Mouse (Mus musculus) CD4-positive, CD25-positive, alpha-beta regulatory T cell, adult 9 weeks (primary cell): ENCODE measurements around the gene Msl3. TPM values are rescaled to one million over a fixed set of nuclear protein-coding genes. Genes with fewer than 3 reads are reported as not detected.

Experiments
- polyA plus RNA-seq: library from polyadenylated mRNA; unstranded; fragments of 100-300 nt; shearing (Covaris generic); gene quantifications from one replicate; pipeline ENCODE4 v1.2.1, GENCODE M21; 2017

Msl3 gene
- 43.4 TPM for polyA plus RNA-seq

GRCm38 (mm10) chrX:168673525-168674406, at the start of gene Msl3:
Msl3 (minus strand) TSS chrX:168673898.

Other genes with a start within 250 kb of the Msl3 start
- not detected for gene Frmpd4, start 96.7 kb downstream of the Msl3 start, polyA plus RNA-seq
- gene Arhgap6, start 121.2 kb upstream of the Msl3 start, polyA plus RNA-seq: 0.06 TPM